8 mouse cellular contexts compared by ENCODE assay signal in genomic region chr14:20224163-20224562, GRCm38 (mm10). TPM values are rescaled to one million over a fixed set of nuclear protein-coding genes. Genes with fewer than 3 reads are reported as not detected.
DNase-seq lines count a peak whose midpoint lies in the region; ATAC-seq and TF ChIP-seq lines count a peak whose summit lies in the region.

No protein-coding gene starts in this region.

- no peak for ATAC-seq in kidney, embryonic 15.5 days (replicated peaks; ENCODE audit: low FRiP score)

- no peaks in the 10 kb centered on the region for H3K9me3 ChIP-seq in kidney, embryonic 15.5 days (replicated peaks)

- 54% methylated on average over 4 of the region's 4 CpGs for WGBS in kidney, embryonic 15.5 days

- no peak overlapping the region for H3K4me2 ChIP-seq in kidney, embryonic 15.5 days

- no peak overlapping the region for H3K27ac ChIP-seq in gastrocnemius, adult 2 months
- H3K27ac ChIP-seq in kidney, embryonic 15.5 days, result 0 out of 2 replicates have a peak overlapping the region, but pooled peaks have one; percentile 3

- H3K27me3 ChIP-seq in kidney, embryonic 15.5 days, result no peaks in the 10 kb centered on the region

- peak; percentile 35 for DNase-seq in gastrocnemius, adult 2 months
- no peak for DNase-seq in gastrocnemius, adult 8-10 months (ENCODE audit: low spot score in 2 of 2)
- DNase-seq in right cerebral cortex, postnatal 10 days (ENCODE audit: low spot score in 2 of 2), result peak; percentile 43 to 46
- no peak for DNase-seq in right cerebral cortex, postnatal 36 days (ENCODE audit: low spot score in 2 of 2)
- no peak for DNase-seq in embryo, embryonic 11 days
- DNase-seq in urinary bladder, postnatal 25 days (ENCODE audit: low spot score), result no peak
- DNase-seq in thymus, postnatal 14 days, result no peak

- H3K4me1 ChIP-seq in kidney, embryonic 15.5 days, result peaks cover 15% of the 10 kb centered on the region

- intact Hi-C loops in gastrocnemius, adult 2 months (cut with DNase I), result no loop called here

- H3K4me3 ChIP-seq in gastrocnemius, adult 2 months, result no peak overlapping the region
- H3K4me3 ChIP-seq in kidney, embryonic 15.5 days (replicated peaks), result no peak overlapping the region

- no peak overlapping the region for H3K9ac ChIP-seq in kidney, embryonic 15.5 days

- no peak for TF ChIP-seq CTCF in gastrocnemius, adult 2 months (IDR thresholded peaks at IDR 0.05)

- no peaks in the 10 kb centered on the region for H3K36me3 ChIP-seq in kidney, embryonic 15.5 days

RNA-seq across cellular contexts. Expression of gene Kcnk5, which starts 42.6 kb away (rescaled TPM):
- under 1 TPM; 0.48 to 0.73 TPM for total RNA-seq in gastrocnemius, adult 2 months (2021)
- 1 to 10 TPM in 1 of 4 experiments, under 1 TPM in 3; 0.36 to 1.1 (median 0.61) TPM for total RNA-seq in gastrocnemius, adult 8-10 months (2022)
- 15.8 and 17.3 TPM in 2 replicates for polyA plus RNA-seq in kidney, embryonic 15.5 days (2015; fragmentation: Nextera tagmentation; extraction: Ambion mirVana)

RNA-seq across cellular contexts. Expression of gene Kcnk16, which starts 44.8 kb away (rescaled TPM):
- total RNA-seq in gastrocnemius, adult 2 months (2021), result not detected
- total RNA-seq in gastrocnemius, adult 8-10 months (2022), result not detected
- polyA plus RNA-seq in kidney, embryonic 15.5 days (2015; fragmentation: Nextera tagmentation; extraction: Ambion mirVana), result 0.21 TPM in 1 of 2 replicates, not detected in the other

Comparison
In these comparisons a context has a peak if more than half of its experiments do, and no peak if none do; other contexts are left out.
1. DNase-seq: peak in gastrocnemius, adult 2 months (single experiment) and right cerebral cortex, postnatal 10 days (2 of 2); none in gastrocnemius, adult 8-10 months (0 of 2), right cerebral cortex, postnatal 36 days (0 of 2), embryo, embryonic 11 days (single experiment), urinary bladder, postnatal 25 days (single experiment) and thymus, postnatal 14 days (single experiment).